Mouse (Mus musculus) ES-E14 (cell line): Measurements from ENCODE around the gene Olfr427.

Experiments
- HCFC1 ChIP-seq: IDR thresholded peaks from 2 replicates; pipeline ENCODE4 v1.6.1; 2012; ENCODE audit warnings: low read length, inconsistent platforms, borderline replicate concordance; ENCODE audit not compliant: insufficient read depth
- ZNF384 ChIP-seq: IDR thresholded peaks from 2 replicates; pipeline ENCODE4 v1.6.1; 2012; ENCODE audit warnings: low read depth, low read length, inconsistent platforms

DNA sequence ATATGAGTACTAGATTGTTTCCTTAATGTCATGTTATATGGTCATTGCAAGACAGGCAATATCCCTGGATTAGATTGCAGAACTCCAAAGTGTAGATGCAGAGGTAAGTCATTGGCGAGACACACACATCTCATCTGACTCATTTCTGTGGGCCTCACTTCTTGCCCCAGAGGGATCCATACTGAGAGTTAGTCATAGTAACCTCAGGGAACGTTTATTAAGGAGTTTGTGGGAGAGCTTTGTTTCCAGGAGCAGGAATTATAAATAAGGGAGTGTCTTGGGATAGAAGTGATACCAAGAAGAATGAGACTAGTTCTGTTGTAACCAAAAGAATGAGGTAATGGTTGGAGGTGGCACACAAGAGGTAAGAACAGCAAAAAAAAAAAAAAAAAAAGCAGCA lies 47.8 kb upstream of the Olfr427 start, which contains the start of gene Olfr432:
- TF ChIP-seq ZNF384 (no peak), HCFC1 (no peak)
